Mouse (Mus musculus) activated CD4-positive, CD25-positive, alpha-beta regulatory T cell (primary cell): ENCODE measurements around the gene Ifit1bl2. TPM values are rescaled to one million over a fixed set of nuclear protein-coding genes. Genes with fewer than 3 reads are reported as not detected.

ENCODE experiments used
- polyA plus RNA-seq, 2 experiments: library from polyadenylated mRNA; unstranded; fragments of 100-300 nt; shearing (Covaris generic); gene quantifications; one replicate each; pipeline ENCODE4 v1.2.1; 2017

The Ifit1bl2 gene
- polyA plus RNA-seq = 1 to 10 TPM; 1.0 to 1.9 TPM

DNA sequence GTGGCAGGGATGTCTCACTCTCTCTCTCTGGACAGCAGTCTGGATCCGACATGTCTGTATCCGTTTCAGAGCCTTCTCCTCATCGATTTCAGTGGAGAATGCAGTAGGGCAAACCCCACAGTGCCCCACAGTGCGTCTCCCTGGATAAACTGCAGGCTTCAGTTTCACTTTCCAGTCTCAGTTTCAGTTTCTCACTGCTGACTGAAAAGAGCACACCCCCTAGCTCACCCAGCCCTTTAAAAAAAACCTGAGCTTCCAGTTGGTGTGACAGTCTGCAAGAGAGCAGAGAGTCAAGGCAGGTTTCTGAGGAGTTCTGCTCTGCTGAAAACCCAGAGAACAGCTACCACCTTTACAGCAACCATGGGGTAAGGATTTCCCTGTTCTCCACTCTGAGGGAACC is at the start of gene Ifit1bl2, which contains the start of gene Ifit1:
Gene Ifit1bl2, minus strand, starts transcription at position 121 of the 400 bp plus-strand sequence.
Gene Ifit1, plus strand, starts transcription at position 249 of the 400 bp plus-strand sequence.

DNA sequence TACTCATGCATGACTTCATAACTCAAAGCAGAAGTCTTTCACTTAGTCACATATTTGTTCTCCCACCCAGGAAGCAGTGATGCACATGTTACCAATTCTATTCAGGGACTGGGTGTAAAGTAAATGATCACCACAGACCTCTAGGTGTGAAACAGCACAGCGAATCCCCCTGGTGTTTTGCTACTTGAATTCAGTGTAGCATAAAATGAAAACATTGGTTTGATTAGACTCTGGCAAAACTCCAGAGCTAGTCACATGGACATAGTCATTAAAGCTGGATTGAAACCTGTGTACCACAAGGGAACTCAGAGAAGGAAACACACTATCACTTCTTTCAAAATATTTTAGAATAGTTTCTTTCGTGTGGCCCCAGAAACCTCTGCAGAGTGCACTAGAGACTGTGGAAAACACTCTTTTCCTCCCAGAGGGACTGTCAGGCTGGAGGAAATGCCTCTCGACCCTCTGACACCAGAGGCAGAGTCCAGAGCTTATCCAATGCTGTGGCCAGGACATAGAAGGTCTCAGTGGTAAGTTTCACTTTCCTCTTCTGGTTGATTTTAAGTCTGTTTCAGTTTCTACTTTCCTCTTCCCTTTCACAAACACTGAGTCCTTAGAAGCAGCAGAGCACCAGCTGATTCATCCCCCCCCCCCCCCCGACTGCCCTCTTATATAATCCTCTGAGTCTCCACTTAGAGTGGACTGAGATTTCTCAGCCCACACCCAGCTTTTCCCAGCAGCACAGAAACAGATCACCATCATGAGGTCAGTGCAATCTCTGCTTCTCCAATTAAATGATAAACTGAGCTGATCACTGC is 33.1 kb downstream of the Ifit1bl2 start, which contains the start of gene Ifit3b:
Gene Ifit3b, plus strand, starts transcription at position 734 of the 815 bp plus-strand sequence.

DNA sequence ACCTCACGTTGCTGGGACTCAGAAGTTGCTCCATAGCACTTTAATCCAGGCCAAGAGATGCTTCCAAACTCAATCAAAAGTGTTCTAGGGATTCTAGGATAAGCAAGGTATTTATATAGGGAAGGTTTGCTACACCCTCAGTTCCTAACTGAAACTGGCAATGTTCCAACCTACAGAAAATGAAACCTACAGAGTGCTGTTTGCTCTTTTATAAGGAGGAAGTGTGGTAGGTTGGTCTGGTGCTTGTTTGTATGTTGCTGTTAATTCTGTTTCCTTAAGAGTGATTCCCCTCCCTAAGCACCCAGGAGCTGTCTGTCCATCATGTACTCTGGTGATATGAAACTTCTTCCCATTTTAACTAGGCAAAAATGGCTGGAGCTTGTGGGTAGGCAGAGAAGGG is 38.7 kb downstream of the Ifit1bl2 start, which contains the start of gene Ifit1bl1:
Gene Ifit1bl1, minus strand, starts transcription at position 69 of the 400 bp plus-strand sequence.

DNA sequence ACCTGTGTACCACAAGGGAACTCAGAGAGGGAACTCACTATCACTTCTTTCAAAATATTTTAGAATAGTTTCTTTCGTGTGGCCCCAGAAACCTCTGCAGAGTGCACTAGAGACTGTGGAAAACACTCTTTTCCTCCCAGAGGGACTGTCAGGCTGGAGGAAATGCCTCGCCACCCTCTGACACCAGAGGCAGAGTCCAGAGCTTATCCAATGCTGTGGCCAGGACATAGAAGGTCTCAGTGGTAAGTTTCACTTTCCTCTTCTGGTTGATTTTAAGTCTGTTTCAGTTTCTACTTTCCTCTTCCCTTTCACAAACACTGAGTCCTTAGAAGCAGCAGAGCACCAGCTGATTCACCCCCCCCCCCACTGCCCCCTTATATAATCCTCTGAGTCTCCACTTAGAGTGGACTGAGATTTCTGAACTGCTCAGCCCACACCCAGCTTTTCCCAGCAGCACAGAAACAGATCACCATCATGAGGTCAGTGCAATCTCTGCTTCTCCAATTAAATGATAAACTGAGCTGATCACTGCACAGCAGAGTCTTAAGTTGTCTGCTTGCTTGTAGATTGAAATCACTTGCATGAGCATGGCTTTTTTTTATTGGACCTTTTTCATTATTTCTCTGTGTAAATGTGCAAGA is 57.3 kb downstream of the Ifit1bl2 start, which contains the start of gene Ifit3:
Gene Ifit3, plus strand, starts transcription at position 406 of the 641 bp plus-strand sequence.

Other genes starting within 250 kb of the Ifit1bl2 start
- not detected for gene Ch25h, start 165.6 kb downstream of the Ifit1bl2 start, polyA plus RNA-seq
- 10 to 100 TPM; 67.1 to 72.4 TPM for gene Lipa, start 113.3 kb downstream of the Ifit1bl2 start, polyA plus RNA-seq
- 10 to 100 TPM; 29.4 to 30.1 TPM for gene Ifit2, start 90.0 kb downstream of the Ifit1bl2 start, polyA plus RNA-seq
- 10 to 100 TPM; 45.3 to 54.8 TPM for gene Ifit3, start 57.2 kb downstream of the Ifit1bl2 start, polyA plus RNA-seq
- 100 to 1,000 TPM in 1 of 2 experiments, 10 to 100 TPM in 1; 70.8 to 124 TPM for gene Ifit1bl1, start 38.8 kb downstream of the Ifit1bl2 start, polyA plus RNA-seq
- 10 to 100 TPM in 1 of 2 experiments, 1 to 10 TPM in 1; 6.2 to 13.9 TPM for gene Ifit3b, start 32.8 kb downstream of the Ifit1bl2 start, polyA plus RNA-seq
- 10 to 100 TPM; 47.1 to 56.2 TPM for gene Ifit1, start 128 bp upstream of the Ifit1bl2 start, polyA plus RNA-seq
- gene Slc16a12, start 106.5 kb upstream of the Ifit1bl2 start, polyA plus RNA-seq = not detected
- 1 to 10 TPM in 1 of 2 experiments, under 1 TPM in 1; 0.97 to 1.6 TPM for gene Pank1, start 238.7 kb upstream of the Ifit1bl2 start, polyA plus RNA-seq